Mouse (Mus musculus) spleen, adult 2 months (tissue): ENCODE data around the gene Stx3. TPM values are rescaled to one million over a fixed set of nuclear protein-coding genes. Genes with fewer than 3 reads are reported as not detected.

Experiments
- DNase-seq, 2 experiments: peaks; one replicate each; pipeline versions ENCODE4 v3.0.0 to v3.0.0-alpha.2; 2012 to 2021; ENCODE audit warnings: low spot score in 2 of 2, low read depth in 1 of 2
- H3K27ac ChIP-seq: fragments of 200-500 bp; 2 replicates; pipeline ENCODE4 v1.5.1; 2012; ENCODE audit warnings: low read length, inconsistent platforms; ENCODE audit not compliant: insufficient read depth
- H3K27me3 ChIP-seq: fragments of 200-500 bp; 2 replicates; pipeline ENCODE4 v1.6.1; 2012; ENCODE audit warnings: mild to moderate bottlenecking, moderate library complexity, low read length, inconsistent platforms; ENCODE audit not compliant: control insufficient read depth, insufficient read depth
- H3K36me3 ChIP-seq: fragments of 200-500 bp; 2 replicates; pipeline ENCODE4 v1.6.1; 2012; ENCODE audit warnings: mild to moderate bottlenecking, low read length, inconsistent platforms; ENCODE audit not compliant: control insufficient read depth, insufficient read depth
- H3K4me1 ChIP-seq: fragments of 200-500 bp; 2 replicates; pipeline ENCODE4 v1.6.1; 2011; ENCODE audit warnings: inconsistent platforms; ENCODE audit not compliant: control insufficient read depth, insufficient read depth, insufficient read length
- H3K4me3 ChIP-seq: fragments of 200-500 bp; 2 replicates; pipeline ENCODE4 v1.5.1; 2011; ENCODE audit warnings: mild to moderate bottlenecking, inconsistent platforms; ENCODE audit not compliant: insufficient read depth, insufficient read length; ENCODE audit errors: extremely low read depth
- CTCF ChIP-seq: fragments of 200-500 bp; IDR thresholded peaks from 2 replicates; pipeline ENCODE4 v1.5.1; 2011; ENCODE audit warnings: mild to moderate bottlenecking, inconsistent platforms; ENCODE audit not compliant: insufficient read depth, insufficient read length, insufficient replicate concordance; ENCODE audit errors: extremely low read depth
- POLR2A ChIP-seq: fragments of 200-500 bp; IDR thresholded peaks from 2 replicates; pipeline ENCODE4 v1.6.1; 2011; ENCODE audit warnings: low read depth, low read length, inconsistent platforms
- WGBS: fragments of 180-500 bp; shearing (Covaris S2); methylation state at CpG from one replicate; pipeline ENCODE4 v1.1.7; 2018; 5-methylcytosine and 5-hydroxymethylcytosine counted together
- polyA plus RNA-seq: library from polyadenylated mRNA; depleted of rRNA; stranded (reverse); fragments of >200 nt; gene quantifications from 2 replicates; pipeline ENCODE4 v1.2.3, GENCODE M21; 2012

Stx3 gene
- polyA plus RNA-seq, 1 experiment = 2.0 TPM

DNA sequence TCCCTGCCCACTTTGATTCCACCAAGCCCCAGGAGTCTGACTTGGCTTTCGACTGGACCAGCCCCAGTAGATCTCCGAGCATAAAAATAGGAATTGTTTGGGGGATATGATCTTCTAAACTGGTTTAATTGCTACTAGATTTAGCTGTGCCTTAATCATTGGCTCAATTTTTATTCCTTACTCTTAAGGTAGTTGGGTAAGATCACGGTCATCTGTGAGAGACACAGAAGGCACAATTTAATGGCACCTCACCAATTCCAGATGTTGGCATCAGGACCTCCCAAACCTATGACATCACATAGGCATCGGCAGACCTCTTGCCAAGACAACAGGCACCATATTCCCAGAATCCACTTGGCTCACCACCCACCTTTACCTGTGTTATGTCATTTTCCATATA is 19.9 kb upstream of the Stx3 start, which contains the start of gene Olfr1417:
Gene Olfr1417 (minus strand): TSS at position 101 of the 400 bp plus-strand sequence.
- Histone ChIP-seq H3K36me3 (no peaks in the 10 kb centered on the region), H3K4me1 (no peaks in the 10 kb centered on the region), H3K27me3 (no peaks in the 10 kb centered on the region; the same call in 1 of the 2 replicates), H3K4me3 (no peak within 1 kb of the TSS), H3K27ac (no peak within 1 kb of the TSS)
- 91% methylated on average over 4 of the region's 4 CpGs for WGBS
- TF ChIP-seq CTCF (no peak), POLR2A (no peak)
- no peak for DNase-seq

DNA sequence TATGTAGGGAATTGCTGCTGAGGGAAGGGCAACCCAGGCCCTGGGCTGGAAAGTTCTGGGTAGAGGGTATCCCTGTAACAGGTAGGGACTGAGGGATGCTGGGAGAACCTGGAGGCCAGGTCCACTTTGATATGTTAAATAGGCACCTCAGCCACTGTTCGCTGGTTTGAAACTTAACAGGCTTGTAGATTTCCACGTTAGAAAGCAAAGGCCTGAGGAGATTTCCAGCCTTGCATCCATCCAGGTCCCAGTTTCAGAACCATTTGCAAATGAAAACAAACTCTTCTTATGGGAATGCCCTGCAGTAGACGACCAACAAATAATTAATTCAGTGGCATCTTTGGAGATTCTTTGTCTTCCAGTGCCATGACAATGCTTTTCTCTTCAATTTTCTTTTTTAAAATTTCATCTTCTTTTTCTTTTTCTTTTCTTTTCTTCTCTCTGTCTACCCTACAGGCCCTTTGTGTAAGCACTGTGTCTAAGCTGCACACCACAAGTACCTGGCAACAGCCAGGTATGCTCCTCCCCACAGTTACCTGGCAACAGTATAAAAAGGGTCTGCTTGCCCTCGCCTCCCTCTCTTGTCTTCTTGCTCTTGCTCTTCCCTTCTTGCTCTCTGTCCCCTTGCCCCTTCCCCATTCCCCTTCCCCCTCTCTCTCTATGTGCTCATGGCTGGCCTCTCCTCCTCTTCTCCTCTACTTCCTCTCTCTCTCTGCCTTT is 4.3 kb upstream of the Stx3 start:
- TF ChIP-seq CTCF = no peak
- Histone ChIP-seq H3K4me1 (peaks cover under 1% of the 10 kb centered on the region), H3K27me3 (peaks cover 8% of the 10 kb centered on the region), H3K36me3 (no peaks in the 10 kb centered on the region), H3K4me3 (no peak overlapping the region), H3K27ac (no peak overlapping the region)
- no peak for DNase-seq
- 82% methylated on average over 4 of the region's 4 CpGs for WGBS

- WGBS = 38% methylated on average over 6 of the region's 6 CpGs
- peaks cover 5% of the 10 kb centered on the region for H3K4me1 ChIP-seq
- peaks cover 13% of the 10 kb centered on the region for H3K27me3 ChIP-seq
- H3K36me3 ChIP-seq = no peaks in the 10 kb centered on the region
- no peak overlapping the region for H3K4me3 ChIP-seq
- TF ChIP-seq POLR2A (no peak), CTCF (no peak)
- no peak overlapping the region for H3K27ac ChIP-seq
- no peak for DNase-seq
Observed at GRCm38 (mm10) chr19:11820211-11820610, 1.0 kb upstream of the Stx3 start.

DNA sequence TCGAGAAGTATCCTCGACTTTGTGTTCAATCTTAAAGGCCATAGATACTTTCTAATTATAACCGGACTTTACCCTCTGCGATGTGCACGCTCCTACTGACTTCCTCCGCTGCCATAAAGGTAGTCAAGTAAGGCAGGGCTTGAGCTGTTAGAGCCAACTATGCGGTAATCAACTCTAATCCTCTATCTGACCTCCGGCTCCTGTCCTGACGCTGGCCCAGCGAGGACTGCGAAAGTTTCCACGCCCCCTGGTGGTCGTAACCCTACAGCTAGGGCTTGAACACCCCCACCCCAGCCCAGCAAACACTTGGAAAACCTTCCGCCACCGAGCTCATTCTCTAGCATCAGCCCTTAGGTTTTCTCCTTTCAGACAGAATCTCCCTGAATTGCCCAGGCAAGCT is 597 bp upstream of the Stx3 start:
- peaks cover 13% of the 10 kb centered on the region for H3K27me3 ChIP-seq
- TF ChIP-seq POLR2A = no peak
- peak; percentile 27; the same call in 1 of the 2 replicates for TF ChIP-seq CTCF
- peak overlapping the region; percentile 21; the same call in 1 of the 2 replicates for H3K4me3 ChIP-seq
- H3K27ac ChIP-seq = no peak overlapping the region
- peaks cover 5% of the 10 kb centered on the region for H3K4me1 ChIP-seq
- WGBS = 3% methylated on average over 15 of the region's 15 CpGs
- H3K36me3 ChIP-seq = no peaks in the 10 kb centered on the region
- DNase-seq = peak in 1 of 2 experiments; percentile 65

GRCm38 (mm10) chr19:11818199-11819142 is 732 bp downstream of the Stx3 start:
- peaks cover 13% of the 10 kb centered on the region for H3K27me3 ChIP-seq
- H3K4me3 ChIP-seq = peak overlapping the region; percentile 59
- DNase-seq = peak in 1 of 2 experiments; percentile 34
- H3K4me1 ChIP-seq = peaks cover 5% of the 10 kb centered on the region
- peak overlapping the region; percentile 25; the same call in 1 of the 2 replicates for H3K27ac ChIP-seq
- TF ChIP-seq CTCF = no peak
- TF ChIP-seq POLR2A = no peak
- WGBS = under 1% methylated on average over 82 of the region's 83 CpGs
- H3K36me3 ChIP-seq = no peaks in the 10 kb centered on the region

DNA sequence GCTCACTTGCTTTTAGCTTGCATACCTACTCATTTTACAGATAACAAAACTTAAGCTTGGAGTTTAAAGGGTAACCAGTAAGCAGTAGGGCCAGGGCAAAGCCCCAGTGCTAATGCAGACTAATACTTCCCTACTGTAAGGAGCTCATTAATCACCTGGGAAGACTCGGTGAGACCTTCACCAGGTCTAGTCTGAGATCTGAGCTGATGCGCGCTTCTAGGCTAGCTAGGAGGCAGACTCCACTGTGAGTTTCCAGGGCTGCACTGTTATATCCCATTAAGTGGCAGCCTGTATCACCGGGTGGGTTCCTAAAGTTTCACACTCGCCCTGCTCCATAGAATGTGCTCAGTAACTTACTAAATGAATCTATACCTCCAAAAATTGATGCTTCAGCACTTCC is 1.6 kb downstream of the Stx3 start:
- no peak for DNase-seq
- TF ChIP-seq POLR2A = no peak
- no peak for TF ChIP-seq CTCF
- H3K36me3 ChIP-seq = no peaks in the 10 kb centered on the region
- H3K4me3 ChIP-seq = no peak overlapping the region
- peaks cover 13% of the 10 kb centered on the region for H3K27me3 ChIP-seq
- H3K27ac ChIP-seq = no peak overlapping the region
- peaks cover 5% of the 10 kb centered on the region for H3K4me1 ChIP-seq
- 53% methylated on average over 5 of the region's 5 CpGs for WGBS
